Mouse (Mus musculus): Measurements from ENCODE around the gene Foxj1. TPM values are rescaled to one million over a fixed set of nuclear protein-coding genes. Genes with fewer than 3 reads are reported as not detected.

Foxj1 gene
- polyA plus RNA-seq, 1 experiment from 2014 or later = 0.09 TPM

DNA sequence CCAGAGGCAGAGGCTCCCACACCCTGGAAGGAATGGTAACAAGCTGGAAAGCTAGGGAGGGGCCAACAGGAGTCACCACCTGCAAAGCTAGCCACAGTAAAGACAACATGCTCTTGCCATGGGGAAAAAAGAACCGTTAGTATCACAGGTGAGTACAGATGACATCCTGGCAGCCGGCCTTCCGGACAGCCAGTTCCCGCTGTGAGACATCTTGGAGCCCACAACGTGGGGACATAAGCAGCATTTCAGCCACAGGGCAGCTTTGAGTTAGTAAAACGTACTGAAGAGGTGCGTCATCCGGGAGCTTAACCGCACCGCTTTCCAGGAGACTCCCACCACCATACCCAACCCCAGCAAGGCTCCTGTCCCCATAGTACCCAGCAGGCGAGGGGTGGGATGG lies 37.0 kb downstream of the Foxj1 start:
- no peak overlapping the region for H3K9ac ChIP-seq
- H3K27me3 ChIP-seq (replicated peaks) = no peaks in the 10 kb centered on the region
- no peak overlapping the region for H3K4me2 ChIP-seq
- no peak overlapping the region for H3K27ac ChIP-seq (replicated peaks)
- ATAC-seq (ENCODE audit: extremely low read depth, insufficient number of reproducible peaks, low FRiP score, low TSS enrichment) = no peak
- no peaks in the 10 kb centered on the region for H3K9me3 ChIP-seq
- WGBS = 83% methylated on average over 11 of the region's 11 CpGs
- H3K4me1 ChIP-seq = no peaks in the 10 kb centered on the region
- no peak overlapping the region for H3K4me3 ChIP-seq
- peaks cover 82% of the 10 kb centered on the region for H3K36me3 ChIP-seq

GRCm38 (mm10) chr11:116297017-116297416 lies 38.2 kb downstream of the Foxj1 start:
- 52% methylated on average over 3 of the region's 3 CpGs for WGBS
- H3K9ac ChIP-seq = peak overlapping the region; percentile 19; the same call in 1 of the 2 replicates
- H3K4me3 ChIP-seq = no peak overlapping the region
- H3K27me3 ChIP-seq (replicated peaks) = no peaks in the 10 kb centered on the region
- peaks cover 82% of the 10 kb centered on the region for H3K36me3 ChIP-seq
- H3K4me2 ChIP-seq = no peak overlapping the region
- no peak overlapping the region for H3K27ac ChIP-seq (replicated peaks)
- H3K4me1 ChIP-seq = no peaks in the 10 kb centered on the region
- ATAC-seq (ENCODE audit: extremely low read depth, insufficient number of reproducible peaks, low FRiP score, low TSS enrichment) = no peak
- H3K9me3 ChIP-seq = no peaks in the 10 kb centered on the region

GRCm38 (mm10) chr11:116296191-116296734 lies 38.9 kb downstream of the Foxj1 start:
- 87% methylated on average over 8 of the region's 8 CpGs for whole genome bisulfite sequencing
- no peak overlapping the region for H3K9ac ChIP-seq
- ATAC-seq (ENCODE audit: extremely low read depth, insufficient number of reproducible peaks, low FRiP score, low TSS enrichment) = no peak
- no peak overlapping the region for H3K4me2 ChIP-seq
- no peak overlapping the region for H3K4me3 ChIP-seq
- H3K27me3 ChIP-seq (replicated peaks) = no peaks in the 10 kb centered on the region
- no peaks in the 10 kb centered on the region for H3K9me3 ChIP-seq
- peaks cover 80% of the 10 kb centered on the region for H3K36me3 ChIP-seq
- H3K4me1 ChIP-seq = peaks cover under 1% of the 10 kb centered on the region; the same call in 1 of the 2 replicates
- no peak overlapping the region for H3K27ac ChIP-seq (replicated peaks)

GRCm38 (mm10) chr11:116294319-116294718 lies 40.9 kb downstream of the Foxj1 start:
- H3K36me3 ChIP-seq = peaks cover 80% of the 10 kb centered on the region
- H3K27ac ChIP-seq (replicated peaks) = no peak overlapping the region
- no peak for ATAC-seq (ENCODE audit: extremely low read depth, insufficient number of reproducible peaks, low FRiP score, low TSS enrichment)
- 32% methylated on average over 5 of the region's 5 CpGs for WGBS
- no peaks in the 10 kb centered on the region for H3K27me3 ChIP-seq (replicated peaks)
- H3K4me3 ChIP-seq = no peak overlapping the region
- H3K4me1 ChIP-seq = peaks cover 12% of the 10 kb centered on the region
- no peaks in the 10 kb centered on the region for H3K9me3 ChIP-seq
- H3K9ac ChIP-seq = no peak overlapping the region
- no peak overlapping the region for H3K4me2 ChIP-seq

GRCm38 (mm10) chr11:116293538-116294137 lies 41.6 kb downstream of the Foxj1 start:
- Histone ChIP-seq H3K4me2 (no peak overlapping the region), H3K4me3 (no peak overlapping the region), H3K27ac (replicated peaks) (no peak overlapping the region), H3K9ac (no peak overlapping the region), H3K27me3 (replicated peaks) (no peaks in the 10 kb centered on the region), H3K9me3 (no peaks in the 10 kb centered on the region), H3K36me3 (peaks cover 80% of the 10 kb centered on the region), H3K4me1 (peaks cover 12% of the 10 kb centered on the region)
- no peak for ATAC-seq (ENCODE audit: extremely low read depth, insufficient number of reproducible peaks, low FRiP score, low TSS enrichment)
- WGBS = 82% methylated on average over 12 of the region's 12 CpGs

GRCm38 (mm10) chr11:116292401-116292800 lies 42.8 kb downstream of the Foxj1 start:
- Histone ChIP-seq H3K4me3 (no peak overlapping the region), H3K4me1 (peaks cover 18% of the 10 kb centered on the region), H3K27ac (replicated peaks) (no peak overlapping the region), H3K36me3 (peaks cover 91% of the 10 kb centered on the region), H3K27me3 (replicated peaks) (no peaks in the 10 kb centered on the region), H3K4me2 (no peak overlapping the region), H3K9me3 (no peaks in the 10 kb centered on the region), H3K9ac (no peak overlapping the region)
- no peak for ATAC-seq (ENCODE audit: extremely low read depth, insufficient number of reproducible peaks, low FRiP score, low TSS enrichment)
- WGBS = 84% methylated on average over 13 of the region's 13 CpGs

GRCm38 (mm10) chr11:116290556-116290955 lies 44.6 kb downstream of the Foxj1 start:
- Histone ChIP-seq H3K9me3 (no peaks in the 10 kb centered on the region), H3K4me3 (no peak overlapping the region), H3K4me2 (no peak overlapping the region), H3K27ac (replicated peaks) (no peak overlapping the region), H3K9ac (no peak overlapping the region; the same call in 1 of the 2 replicates), H3K27me3 (replicated peaks) (peaks cover 9% of the 10 kb centered on the region), H3K36me3 (peaks cover 73% of the 10 kb centered on the region), H3K4me1 (peaks cover 18% of the 10 kb centered on the region)
- 53% methylated on average over 8 of the region's 8 CpGs for WGBS
- no peak for ATAC-seq (ENCODE audit: extremely low read depth, insufficient number of reproducible peaks, low FRiP score, low TSS enrichment)

GRCm38 (mm10) chr11:116287351-116287750 lies 47.8 kb downstream of the Foxj1 start:
- Histone ChIP-seq H3K27me3 (replicated peaks) (peaks cover 41% of the 10 kb centered on the region), H3K9ac (no peak overlapping the region), H3K4me1 (peaks cover 27% of the 10 kb centered on the region), H3K4me3 (no peak overlapping the region), H3K4me2 (no peak overlapping the region), H3K9me3 (no peaks in the 10 kb centered on the region), H3K27ac (replicated peaks) (no peak overlapping the region), H3K36me3 (peaks cover 48% of the 10 kb centered on the region)
- 68% methylated on average over 5 of the region's 5 CpGs for WGBS
- no peak for ATAC-seq (ENCODE audit: extremely low read depth, insufficient number of reproducible peaks, low FRiP score, low TSS enrichment)

- 62% methylated on average over 7 of the region's 7 CpGs for WGBS
- H3K9ac ChIP-seq = no peak overlapping the region
- no peak overlapping the region for H3K4me3 ChIP-seq
- H3K4me2 ChIP-seq = no peak overlapping the region
- H3K9me3 ChIP-seq = no peaks in the 10 kb centered on the region
- peaks cover 34% of the 10 kb centered on the region for H3K36me3 ChIP-seq
- ATAC-seq (ENCODE audit: extremely low read depth, insufficient number of reproducible peaks, low FRiP score, low TSS enrichment) = no peak
- peaks cover 56% of the 10 kb centered on the region for H3K27me3 ChIP-seq (replicated peaks)
- no peak overlapping the region for H3K27ac ChIP-seq (replicated peaks)
- H3K4me1 ChIP-seq = peaks cover 37% of the 10 kb centered on the region
Measured at GRCm38 (mm10) chr11:116285770-116286191, 49.4 kb downstream of the Foxj1 start.

DNA sequence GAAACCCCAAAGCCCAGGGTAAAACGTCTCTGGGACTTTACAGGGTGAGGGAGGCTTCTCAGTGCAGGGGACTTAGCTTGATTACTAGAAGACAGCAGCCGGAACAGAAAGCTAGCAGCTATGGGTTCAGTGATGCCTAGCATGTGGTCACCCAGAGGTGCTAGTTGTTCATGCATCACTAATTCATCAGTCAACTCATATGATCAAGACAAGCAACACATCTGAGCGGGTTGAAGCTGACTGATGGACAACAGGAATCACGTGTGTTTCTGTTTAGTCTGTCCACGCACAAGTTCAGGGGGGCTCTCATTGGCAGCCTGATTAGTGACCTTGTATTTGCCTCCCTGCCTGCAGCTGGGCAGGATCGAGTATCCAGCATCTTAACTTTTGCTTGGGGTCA lies 51.2 kb downstream of the Foxj1 start:
- 55% methylated on average over 6 of the region's 6 CpGs for WGBS

DNA sequence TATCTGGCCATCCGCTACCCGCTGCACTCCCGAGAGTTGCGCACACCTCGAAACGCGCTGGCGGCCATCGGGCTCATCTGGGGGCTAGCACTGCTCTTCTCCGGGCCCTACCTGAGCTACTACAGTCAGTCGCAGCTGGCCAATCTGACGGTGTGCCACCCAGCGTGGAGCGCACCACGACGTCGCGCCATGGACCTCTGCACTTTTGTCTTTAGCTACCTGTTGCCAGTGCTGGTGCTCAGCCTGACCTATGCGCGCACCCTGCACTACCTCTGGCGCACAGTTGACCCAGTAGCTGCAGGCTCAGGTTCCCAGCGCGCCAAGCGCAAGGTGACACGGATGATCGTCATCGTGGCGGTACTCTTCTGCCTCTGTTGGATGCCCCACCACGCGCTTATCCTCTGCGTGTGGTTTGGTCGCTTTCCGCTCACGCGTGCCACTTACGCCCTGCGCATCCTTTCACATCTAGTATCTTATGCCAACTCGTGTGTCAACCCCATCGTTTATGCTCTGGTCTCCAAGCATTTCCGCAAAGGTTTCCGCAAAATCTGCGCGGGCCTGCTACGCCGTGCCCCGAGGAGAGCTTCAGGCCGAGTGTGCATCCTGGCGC lies 52.2 kb downstream of the Foxj1 start:
- 13% methylated on average over 48 of the region's 48 CpGs for WGBS
- H3K9ac ChIP-seq = peak overlapping the region; percentile 5; the same call in 1 of the 2 replicates

More for the DNA sequence above, 51.2 kb downstream of the Foxj1 start:
- no peak for ATAC-seq (ENCODE audit: extremely low read depth, insufficient number of reproducible peaks, low FRiP score, low TSS enrichment)
- H3K4me1 ChIP-seq = peaks cover 31% of the 10 kb centered on the region
- H3K27me3 ChIP-seq (replicated peaks) = peaks cover 69% of the 10 kb centered on the region
- no peaks in the 10 kb centered on the region for H3K9me3 ChIP-seq
- no peak overlapping the region for H3K4me3 ChIP-seq
- no peak overlapping the region for H3K4me2 ChIP-seq
- peaks cover 16% of the 10 kb centered on the region for H3K36me3 ChIP-seq
- no peak overlapping the region for H3K9ac ChIP-seq
- H3K27ac ChIP-seq (replicated peaks) = no peak overlapping the region

More for the DNA sequence above, 52.2 kb downstream of the Foxj1 start:
- no peak for ATAC-seq (ENCODE audit: extremely low read depth, insufficient number of reproducible peaks, low FRiP score, low TSS enrichment)
- H3K4me1 ChIP-seq = peaks cover 25% of the 10 kb centered on the region
- peak overlapping the region; percentile 10; the same call in 1 of the 2 replicates for H3K4me3 ChIP-seq
- H3K36me3 ChIP-seq = peaks cover 7% of the 10 kb centered on the region
- H3K27ac ChIP-seq (replicated peaks) = no peak overlapping the region
- no peaks in the 10 kb centered on the region for H3K9me3 ChIP-seq
- H3K27me3 ChIP-seq (replicated peaks) = peaks cover 69% of the 10 kb centered on the region
- no peak overlapping the region for H3K4me2 ChIP-seq

Measured in heart, embryonic 13.5 days (tissue).